Mouse (Mus musculus) forebrain, embryonic 11.5 days (tissue): ENCODE results near the gene Tmem140. TPM values are rescaled to one million over a fixed set of nuclear protein-coding genes. Genes with fewer than 3 reads are reported as not detected.

Experiments
- polyA plus RNA-seq: library from polyadenylated mRNA; unstranded; fragments of >200 nt; fragmentation: Nextera tagmentation; extraction: Ambion mirVana; gene quantifications from 2 replicates; pipeline ENCODE4 v1.2.1, GENCODE M21; 2014

Tmem140 gene
- polyA plus RNA-seq, 1 experiment from 2014 or later: 1.2 TPM

Other genes with a start within 250 kb of the Tmem140 start
- gene Agbl3, start 82.7 kb upstream of the Tmem140 start, polyA plus RNA-seq: 4.8 and 5.1 TPM in 2 replicates
- gene Cyren, start 14.9 kb downstream of the Tmem140 start, polyA plus RNA-seq: 13.7 and 13.9 TPM in 2 replicates
- 12.3 and 12.9 TPM in 2 replicates for gene Wdr91, start 47.7 kb downstream of the Tmem140 start, polyA plus RNA-seq
- not detected in 2 replicates for gene Stra8, start 57.0 kb downstream of the Tmem140 start, polyA plus RNA-seq
- 0.16 and 0.51 TPM in 2 replicates for gene Slc23a4, start 125.3 kb downstream of the Tmem140 start, polyA plus RNA-seq